Mouse (Mus musculus) embryonic facial prominence, embryonic 12.5 days (tissue): ENCODE results near the gene Mfap3l. TPM values are rescaled to one million over a fixed set of nuclear protein-coding genes. Genes with fewer than 3 reads are reported as not detected.
"Not testable (repeated sequence)": the region's sequence is repeated elsewhere in the genome, so short reads cannot be mapped to it uniquely, and the experiment has no call there.

Experiments
- ATAC-seq: fragments of 200-750 bp; cut with Nextera tagmentation; 2 replicates; pipeline ENCODE4 v1.8.0; 2017; ENCODE audit not compliant: insufficient number of reproducible peaks, insufficient read depth, low FRiP score, low TSS enrichment
- H3K27ac ChIP-seq: fragments of 300-500 bp; sonication (generic); 2 replicates; pipeline ENCODE4 v1.5.1; 2016; ENCODE audit warnings: mild to moderate bottlenecking
- H3K27me3 ChIP-seq: fragments of 300-500 bp; sonication (generic); 2 replicates; pipeline ENCODE4 v1.6.1; 2016; ENCODE audit warnings: mild to moderate bottlenecking, moderate library complexity
- H3K36me3 ChIP-seq: fragments of 300-500 bp; sonication (generic); 2 replicates; pipeline ENCODE4 v1.6.1; 2016; ENCODE audit warnings: mild to moderate bottlenecking
- H3K4me1 ChIP-seq: fragments of 300-500 bp; sonication (generic); 2 replicates; pipeline ENCODE4 v1.6.1; 2016
- H3K4me2 ChIP-seq: fragments of 300-500 bp; sonication (generic); replicated peaks from 2 replicates; pipeline ENCODE4 v1.6.1; 2016; ENCODE audit warnings: mild to moderate bottlenecking, moderate library complexity
- H3K4me3 ChIP-seq: fragments of 300-500 bp; sonication (generic); 2 replicates; pipeline ENCODE4 v1.5.1; 2016; ENCODE audit warnings: mild to moderate bottlenecking
- H3K9ac ChIP-seq: fragments of 300-500 bp; sonication (generic); 2 replicates; pipeline ENCODE4 v1.6.1; 2016; ENCODE audit warnings: mild to moderate bottlenecking, moderate library complexity
- H3K9me3 ChIP-seq: fragments of 300-500 bp; sonication (generic); 2 replicates; pipeline ENCODE4 v1.6.1; 2016; ENCODE audit warnings: mild to moderate bottlenecking, moderate library complexity
- WGBS: fragments of 180-500 bp; shearing (Covaris S2); methylation state at CpG from one replicate; pipeline ENCODE4 v1.1.7; 2016; 5-methylcytosine and 5-hydroxymethylcytosine counted together
- polyA plus RNA-seq: library from polyadenylated mRNA; unstranded; fragments of >200 nt; fragmentation: Nextera tagmentation; extraction: Ambion mirVana; gene quantifications from 2 replicates; pipeline ENCODE4 v1.2.1, GENCODE M21; 2016

The Mfap3l gene
- 1.7 and 1.8 TPM in 2 replicates for polyA plus RNA-seq

DNA sequence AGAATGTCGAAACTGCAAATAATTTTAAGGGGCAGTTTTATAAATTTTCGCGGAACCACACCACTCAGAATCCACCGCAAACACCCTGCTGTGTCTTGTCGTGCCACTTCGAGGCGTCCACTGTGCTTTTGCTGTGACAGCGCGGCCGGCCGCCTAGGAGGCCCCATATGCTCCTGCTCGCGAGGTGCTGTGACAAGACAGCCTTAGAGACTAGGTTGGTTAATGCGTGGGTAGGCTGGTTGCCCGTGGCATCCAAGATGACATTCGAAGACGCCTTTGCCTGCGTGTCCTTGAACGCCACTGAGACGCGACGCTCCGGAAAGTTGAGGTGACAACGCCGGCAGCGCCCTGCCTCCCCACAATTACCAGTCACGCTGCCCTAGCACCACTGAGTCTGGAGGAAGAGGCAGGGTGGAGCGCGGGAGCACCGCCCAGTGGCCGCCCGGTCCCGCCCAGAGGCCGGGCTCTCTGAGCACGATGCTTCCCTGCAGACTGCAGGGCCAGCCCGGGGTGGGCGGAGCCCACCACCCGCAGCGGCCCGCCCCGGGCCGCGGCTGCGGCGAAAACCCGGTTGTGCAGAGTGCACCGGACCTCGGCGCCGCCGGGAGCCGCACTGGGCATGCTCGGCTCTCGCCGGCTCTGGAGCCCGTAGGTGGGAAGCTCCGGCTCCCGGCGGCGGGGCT is at the start of gene Mfap3l:
Mfap3l (plus strand) TSS at position 578 of the 683 bp plus-strand sequence.
- Histone ChIP-seq H3K9ac (peak within 1 kb of the TSS; percentile 63), H3K4me3 (peak within 1 kb of the TSS; percentile 66), H3K27me3 (peaks cover 12% of the 10 kb centered on the region), H3K36me3 (no peaks in the 10 kb centered on the region), H3K27ac (0 out of 2 replicates have a peak within 1 kb of the TSS, but pooled peaks have one; percentile 23), H3K4me1 (no peaks in the 10 kb centered on the region), H3K4me2 (peak within 1 kb of the TSS; percentile 99), H3K9me3 (no peaks in the 10 kb centered on the region)
- WGBS, result 1% methylated on average over 60 of the region's 60 CpGs
- peak; percentile 98 for ATAC-seq

DNA sequence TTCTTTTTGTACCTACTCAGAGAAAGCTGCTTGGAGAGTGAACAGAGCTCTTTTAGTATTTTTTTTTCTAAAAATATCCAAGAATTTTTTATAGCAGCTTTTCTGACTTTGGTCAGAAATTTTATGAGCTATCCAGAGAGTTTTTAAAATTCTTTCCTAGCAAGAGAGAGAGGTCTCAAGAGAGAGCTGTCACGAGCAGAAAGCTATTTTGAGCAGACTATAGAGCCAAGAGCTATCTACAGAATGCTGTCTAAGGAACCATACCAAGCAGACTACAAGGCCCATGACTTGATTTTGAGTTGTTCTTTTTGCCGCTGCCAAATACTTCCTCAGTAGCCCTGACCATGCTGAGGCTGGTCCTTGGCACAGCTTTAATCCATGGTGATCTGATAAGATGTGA is 49.3 kb upstream of the Mfap3l start:
- no peaks in the 10 kb centered on the region for H3K27me3 ChIP-seq
- H3K4me3 ChIP-seq, result no peak overlapping the region
- H3K36me3 ChIP-seq, result no peaks in the 10 kb centered on the region
- no peak overlapping the region for H3K27ac ChIP-seq
- no peak overlapping the region for H3K4me2 ChIP-seq
- ATAC-seq, result no peak
- no peaks in the 10 kb centered on the region for H3K9me3 ChIP-seq
- H3K9ac ChIP-seq, result no peak overlapping the region
- no peaks in the 10 kb centered on the region for H3K4me1 ChIP-seq
- 79% methylated on average over 2 of the region's 2 CpGs for WGBS

DNA sequence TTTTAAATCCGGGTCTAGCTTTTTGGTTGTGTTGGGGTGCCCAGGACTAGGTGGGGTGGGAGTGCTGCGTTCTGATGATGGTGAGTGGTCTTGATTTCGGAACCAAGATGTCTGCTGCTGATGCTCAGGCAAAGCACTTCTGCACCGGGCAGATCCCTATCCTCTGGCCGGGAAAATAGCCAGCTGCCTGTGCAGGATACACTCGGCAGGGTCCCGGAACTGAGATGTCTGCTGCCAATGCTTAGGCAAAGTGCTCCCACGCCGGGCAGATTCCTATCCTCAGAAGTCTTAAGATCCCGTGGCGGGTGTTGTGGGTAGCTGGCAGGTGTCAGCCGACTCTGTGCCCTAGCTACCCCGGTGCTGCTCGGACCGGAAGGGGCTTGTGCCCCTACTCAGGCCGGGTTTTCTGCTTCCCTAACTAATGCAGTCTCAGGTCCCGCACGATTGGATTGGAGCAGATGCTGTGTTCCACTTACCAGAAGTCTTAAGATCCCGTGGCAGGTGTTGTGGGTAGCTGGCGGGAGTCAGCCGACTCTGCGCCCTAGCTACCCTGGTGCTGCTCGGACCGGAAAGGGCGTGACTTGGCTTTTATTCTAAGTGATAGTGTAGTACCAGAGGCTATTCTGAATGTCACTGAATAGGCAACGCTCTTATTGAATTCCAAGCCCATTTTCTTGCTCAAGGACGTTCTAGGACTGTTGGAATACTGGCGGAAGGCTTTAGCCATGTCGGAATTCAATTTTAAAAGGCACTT is 41.1 kb upstream of the Mfap3l start:
- H3K4me2 ChIP-seq, ATAC-seq, H3K4me1 ChIP-seq, H3K9ac ChIP-seq, H3K4me3 ChIP-seq, H3K9me3 ChIP-seq, H3K36me3 ChIP-seq, H3K27me3 ChIP-seq, H3K27ac ChIP-seq: not testable (repeated sequence)
- 87% methylated on average over 29 of the region's 29 CpGs for WGBS

DNA sequence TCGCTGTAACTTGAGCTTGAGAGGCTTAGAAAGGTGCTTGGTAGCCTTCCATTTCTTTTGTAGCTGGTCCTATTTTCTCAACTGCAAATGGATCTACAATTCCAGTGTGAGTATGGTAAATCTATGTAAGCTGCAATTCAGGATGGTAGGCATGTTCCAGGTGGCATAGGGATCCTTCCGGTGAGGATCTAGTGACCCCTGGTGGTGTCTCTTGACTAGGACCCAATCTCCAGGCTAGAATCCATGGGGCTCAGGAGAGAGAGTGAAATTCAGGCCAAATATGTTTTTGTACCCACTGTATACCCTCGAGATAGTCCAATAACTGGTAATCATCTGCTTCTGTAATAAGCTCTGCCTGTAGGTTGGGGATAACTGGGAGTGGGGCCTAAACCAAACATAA is 37.9 kb upstream of the Mfap3l start:
- no peak for ATAC-seq
- Histone ChIP-seq H3K4me1 (no peaks in the 10 kb centered on the region), H3K4me2 (no peak overlapping the region), H3K9me3 (no peaks in the 10 kb centered on the region), H3K27me3 (no peaks in the 10 kb centered on the region), H3K27ac (no peak overlapping the region), H3K9ac (no peak overlapping the region), H3K4me3 (no peak overlapping the region), H3K36me3 (no peaks in the 10 kb centered on the region)
- 70% methylated on average over 3 of the region's 3 CpGs for whole genome bisulfite sequencing

DNA sequence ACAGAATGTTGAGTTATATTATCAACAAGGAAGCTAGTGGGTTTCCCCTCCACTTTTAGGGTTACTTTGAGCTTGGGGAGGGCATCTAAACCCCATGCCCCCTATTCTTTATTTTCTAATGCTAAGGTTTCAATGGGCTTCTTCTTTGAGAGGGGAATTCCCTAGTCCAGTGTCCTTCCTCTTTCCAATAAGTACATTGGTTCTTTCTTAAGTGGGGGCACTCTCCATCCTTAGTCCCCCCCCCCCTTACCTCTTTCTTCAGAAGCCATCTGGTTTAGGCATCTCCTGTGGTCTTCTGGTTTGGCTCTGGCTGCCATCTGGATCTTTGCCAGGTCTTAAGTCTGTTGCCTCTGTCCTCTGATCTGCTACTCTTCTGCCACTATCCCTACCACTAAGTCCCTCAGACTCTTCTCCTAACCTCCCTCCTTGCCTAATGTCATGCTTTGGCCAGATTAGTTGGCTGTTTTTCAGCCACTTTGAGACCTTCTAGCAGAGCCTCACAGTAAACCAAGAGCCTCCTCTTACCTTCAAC is 21.0 kb upstream of the Mfap3l start:
- Histone ChIP-seq H3K4me2 (no peak overlapping the region), H3K9me3 (no peaks in the 10 kb centered on the region), H3K27ac (no peak overlapping the region), H3K9ac (no peak overlapping the region), H3K36me3 (no peaks in the 10 kb centered on the region), H3K4me1 (no peaks in the 10 kb centered on the region), H3K27me3 (no peaks in the 10 kb centered on the region), H3K4me3 (no peak overlapping the region)
- ATAC-seq, result no peak

DNA sequence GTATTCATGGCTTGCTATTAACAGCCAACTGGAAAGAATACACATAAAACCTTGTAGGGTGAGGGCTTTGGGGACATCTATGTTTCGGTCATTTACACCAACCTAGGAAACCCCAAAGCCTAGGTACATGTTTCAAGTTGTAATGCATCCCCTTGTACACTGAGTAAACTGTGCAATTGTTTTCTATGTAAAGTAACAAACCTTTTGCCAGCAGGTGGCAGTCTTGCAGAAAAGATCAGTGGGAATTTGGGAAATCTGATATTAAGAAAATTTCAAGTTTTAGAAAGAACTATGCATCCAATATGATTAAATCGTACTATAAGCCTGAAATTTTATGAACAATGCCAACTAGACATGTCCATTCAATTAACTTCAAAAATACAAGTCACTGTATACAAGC is 15.7 kb upstream of the Mfap3l start:
- Histone ChIP-seq H3K27me3 (no peaks in the 10 kb centered on the region), H3K9ac (no peak overlapping the region), H3K4me1 (no peaks in the 10 kb centered on the region), H3K36me3 (no peaks in the 10 kb centered on the region), H3K4me2 (no peak overlapping the region), H3K27ac (no peak overlapping the region), H3K4me3 (no peak overlapping the region), H3K9me3 (no peaks in the 10 kb centered on the region)
- no peak for ATAC-seq
- WGBS, result 36% methylated on average over 2 of the region's 2 CpGs

DNA sequence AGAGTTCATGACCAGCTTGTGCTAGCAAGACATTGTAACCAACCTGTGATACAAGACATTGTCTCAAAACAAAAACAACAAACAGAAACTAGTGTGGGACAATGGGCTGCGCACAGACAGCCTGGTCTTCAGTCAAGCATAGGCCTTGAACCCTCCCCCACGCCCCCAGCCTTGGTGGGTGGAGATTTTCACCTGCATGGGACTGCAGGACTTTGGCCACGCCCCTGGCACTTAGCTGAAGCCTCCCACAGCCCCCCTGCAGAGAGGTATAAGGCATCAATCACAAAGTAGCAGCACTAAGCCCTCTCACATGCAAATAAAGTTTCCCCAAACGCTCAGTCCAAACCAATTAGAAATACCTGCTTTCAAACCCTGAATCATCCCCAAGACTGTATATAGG is 11.1 kb upstream of the Mfap3l start:
- Histone ChIP-seq H3K9me3 (no peaks in the 10 kb centered on the region), H3K27me3 (no peaks in the 10 kb centered on the region), H3K4me3 (no peak overlapping the region), H3K4me2 (no peak overlapping the region), H3K4me1 (no peaks in the 10 kb centered on the region), H3K9ac (no peak overlapping the region), H3K36me3 (no peaks in the 10 kb centered on the region), H3K27ac (no peak overlapping the region)
- ATAC-seq, result no peak
- WGBS, result 68% methylated on average over 4 of the region's 4 CpGs

DNA sequence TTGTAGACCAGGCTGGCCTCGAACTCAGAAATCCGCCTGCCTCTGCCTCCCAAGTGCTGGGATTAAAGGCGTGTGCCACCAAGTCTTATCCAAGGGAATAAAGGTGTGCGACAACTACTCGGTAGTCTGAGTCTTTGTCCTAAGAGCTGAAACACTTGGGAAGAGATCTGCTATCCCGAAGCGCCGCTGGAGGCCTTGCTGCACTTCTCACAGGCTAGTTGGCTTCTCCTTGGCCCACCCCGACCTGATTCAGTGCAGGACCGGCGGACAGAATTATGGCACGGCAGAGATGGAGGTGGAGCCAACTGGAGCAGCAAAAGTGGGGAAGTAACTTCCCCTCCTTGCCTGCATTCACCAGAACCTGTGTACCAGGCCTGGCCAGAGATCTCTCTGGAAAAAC is 10.6 kb upstream of the Mfap3l start:
- no peaks in the 10 kb centered on the region for H3K9me3 ChIP-seq
- no peak overlapping the region for H3K4me3 ChIP-seq
- H3K36me3 ChIP-seq, result no peaks in the 10 kb centered on the region
- no peaks in the 10 kb centered on the region for H3K4me1 ChIP-seq
- H3K9ac ChIP-seq, result no peak overlapping the region
- no peaks in the 10 kb centered on the region for H3K27me3 ChIP-seq
- 89% methylated on average over 12 of the region's 12 CpGs for WGBS
- no peak overlapping the region for H3K27ac ChIP-seq
- no peak for ATAC-seq
- no peak overlapping the region for H3K4me2 ChIP-seq

DNA sequence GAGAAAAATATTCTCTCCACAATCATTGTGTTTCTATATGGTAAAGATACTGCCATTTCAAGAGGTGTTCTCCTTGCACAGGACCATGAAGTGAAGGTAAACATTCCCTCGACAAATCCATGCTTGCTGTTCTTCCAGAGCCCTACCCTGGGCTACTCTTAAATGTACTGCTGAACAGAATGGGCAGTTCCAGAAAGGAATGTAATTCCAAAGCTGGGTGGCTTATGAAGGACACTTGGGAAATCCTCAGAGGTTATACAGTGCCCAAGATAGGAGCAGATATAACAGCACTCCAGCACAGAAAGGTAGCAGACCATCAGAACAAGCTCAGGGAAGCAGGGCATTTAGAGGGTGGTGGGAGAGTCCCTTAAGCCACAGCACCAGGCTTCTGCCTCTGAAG is 9.2 kb upstream of the Mfap3l start:
- no peaks in the 10 kb centered on the region for H3K4me1 ChIP-seq
- WGBS, result 76% methylated on average over 1 of the region's 1 CpGs
- no peak overlapping the region for H3K4me2 ChIP-seq
- H3K27ac ChIP-seq, result no peak overlapping the region
- no peaks in the 10 kb centered on the region for H3K9me3 ChIP-seq
- no peaks in the 10 kb centered on the region for H3K36me3 ChIP-seq
- H3K4me3 ChIP-seq, result no peak overlapping the region
- ATAC-seq, result no peak
- H3K27me3 ChIP-seq, result no peaks in the 10 kb centered on the region
- H3K9ac ChIP-seq, result no peak overlapping the region

DNA sequence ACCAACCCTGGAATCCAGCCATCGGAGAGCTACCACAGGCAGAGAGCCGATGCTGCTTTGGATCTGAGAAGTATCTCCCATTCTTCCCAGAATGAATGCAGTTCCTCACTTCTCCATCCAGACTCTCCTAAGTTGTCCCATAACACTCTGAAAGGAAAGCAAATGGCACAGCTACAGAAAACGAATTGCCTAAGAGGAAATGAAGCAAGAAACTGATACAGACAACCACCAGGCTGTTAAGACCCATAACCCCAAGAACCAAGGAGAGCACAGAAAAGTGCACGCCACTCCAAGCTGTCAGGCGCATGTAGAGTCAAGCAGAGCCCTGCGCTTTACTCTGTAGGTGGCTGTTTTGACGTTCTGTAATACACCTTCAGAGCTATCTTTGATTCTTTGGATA is 7.9 kb upstream of the Mfap3l start:
- H3K4me1 ChIP-seq, result no peaks in the 10 kb centered on the region
- no peak for ATAC-seq
- no peaks in the 10 kb centered on the region for H3K9me3 ChIP-seq
- H3K27ac ChIP-seq, result no peak overlapping the region
- WGBS, result 87% methylated on average over 7 of the region's 7 CpGs
- H3K9ac ChIP-seq, result no peak overlapping the region
- H3K36me3 ChIP-seq, result no peaks in the 10 kb centered on the region
- no peak overlapping the region for H3K4me3 ChIP-seq
- peaks cover 4% of the 10 kb centered on the region; the same call in 1 of the 2 replicates for H3K27me3 ChIP-seq
- no peak overlapping the region for H3K4me2 ChIP-seq

DNA sequence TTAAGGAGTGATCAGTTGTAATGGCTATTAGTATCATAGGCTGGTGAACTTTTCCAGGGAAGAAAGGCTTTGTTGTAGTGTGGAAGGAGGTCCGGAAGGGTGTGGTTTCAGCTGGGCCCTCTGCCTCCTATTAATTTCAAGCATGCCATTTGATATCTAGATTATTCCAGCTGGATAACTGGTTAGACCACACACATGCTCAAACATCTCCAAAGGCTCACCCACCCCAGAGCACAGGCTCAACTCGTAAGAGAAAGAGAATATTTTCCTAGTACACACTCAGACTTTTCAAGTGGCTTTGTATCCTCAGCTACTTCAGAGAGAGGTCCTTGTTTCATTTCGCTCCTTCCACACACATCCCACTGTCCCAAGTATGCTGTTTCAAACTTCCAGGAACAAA is 4.7 kb upstream of the Mfap3l start:
- no peaks in the 10 kb centered on the region for H3K9me3 ChIP-seq
- no peaks in the 10 kb centered on the region for H3K36me3 ChIP-seq
- H3K4me2 ChIP-seq, result no peak overlapping the region
- 54% methylated on average over 3 of the region's 3 CpGs for WGBS
- H3K27ac ChIP-seq, result no peak overlapping the region
- ATAC-seq, result no peak
- no peaks in the 10 kb centered on the region for H3K4me1 ChIP-seq
- H3K4me3 ChIP-seq, result no peak overlapping the region
- H3K9ac ChIP-seq, result no peak overlapping the region
- H3K27me3 ChIP-seq, result peaks cover 12% of the 10 kb centered on the region

DNA sequence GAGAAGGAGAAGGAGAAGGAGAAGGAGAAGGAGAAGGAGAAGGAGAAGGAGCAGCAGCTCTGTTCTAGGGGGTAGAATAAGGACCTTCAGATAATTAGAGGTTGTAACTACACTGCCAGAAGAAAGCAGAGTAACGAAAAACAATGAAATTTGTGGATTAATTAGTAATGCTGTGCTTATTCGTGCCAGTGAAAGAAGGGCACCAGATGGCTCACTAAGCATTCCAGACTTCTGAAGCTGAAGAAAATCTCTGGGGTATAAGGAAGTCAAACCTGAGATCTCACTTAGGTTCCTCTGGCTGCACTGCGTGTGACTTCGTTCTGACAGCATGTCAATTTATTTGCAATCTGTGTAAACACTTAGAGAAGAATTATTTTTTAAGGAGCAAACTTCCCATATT is 3.6 kb upstream of the Mfap3l start:
- Histone ChIP-seq H3K36me3 (no peaks in the 10 kb centered on the region), H3K4me3 (no peak overlapping the region), H3K9ac (no peak overlapping the region), H3K4me1 (no peaks in the 10 kb centered on the region), H3K4me2 (no peak overlapping the region), H3K27me3 (peaks cover 12% of the 10 kb centered on the region), H3K9me3 (no peaks in the 10 kb centered on the region), H3K27ac (no peak overlapping the region)
- WGBS, result 75% methylated on average over 4 of the region's 4 CpGs
- no peak for ATAC-seq
